8 mouse cellular contexts compared by ENCODE assay signal in the genomic region with DNA sequence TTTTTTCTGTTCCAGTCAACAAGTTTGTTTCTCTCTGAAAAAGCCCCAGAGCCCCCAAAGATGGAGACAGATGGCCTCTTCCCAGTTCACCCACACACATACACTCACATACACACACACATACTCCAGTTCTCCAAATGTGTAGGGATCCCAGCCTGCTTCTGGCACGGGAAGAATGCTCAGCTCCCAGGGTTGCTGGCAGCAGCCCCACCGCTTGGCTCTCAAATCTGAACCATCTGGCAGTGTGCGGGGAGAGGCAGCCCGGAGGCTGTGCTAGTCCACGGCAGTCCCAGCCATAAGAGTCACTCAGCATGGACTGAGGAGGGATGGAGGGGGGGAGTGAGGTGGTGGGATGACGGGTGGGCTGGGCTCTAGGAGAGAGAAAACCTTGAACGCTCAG. TPM values are rescaled to one million over a fixed set of nuclear protein-coding genes. Genes with fewer than 3 reads are reported as not detected.
DNase-seq lines count a peak whose midpoint lies in the region; ATAC-seq and TF ChIP-seq lines count a peak whose summit lies in the region.

No protein-coding gene starts in this region.

- no peak overlapping the region for H3K4me3 ChIP-seq in hindbrain, embryonic 11.5 days (ENCODE audit: low read depth, low read length)
- H3K4me3 ChIP-seq in lung, postnatal 0 days (ENCODE audit: low read depth, low read length): no peak overlapping the region

- H3K4me1 ChIP-seq in hindbrain, embryonic 11.5 days (replicated peaks; ENCODE audit: control insufficient read depth, insufficient read depth, low read length): no peaks in the 10 kb centered on the region
- no peaks in the 10 kb centered on the region for H3K4me1 ChIP-seq in lung, postnatal 0 days (ENCODE audit: insufficient read depth, low read depth, low read length)

- no peaks in the 10 kb centered on the region for H3K27me3 ChIP-seq in hindbrain, embryonic 11.5 days (ENCODE audit: control insufficient read depth, insufficient read depth, low read length)
- H3K27me3 ChIP-seq in lung, postnatal 0 days (replicated peaks; ENCODE audit: insufficient read depth, low read length): no peaks in the 10 kb centered on the region

- DNase-seq in embryo, embryonic 10 days (ENCODE audit: low spot score): peak; percentile 39
- no peak for DNase-seq in embryo, embryonic 9.5 days (ENCODE audit: extremely low spot score)
- peak; percentile 89 to 95 for DNase-seq in frontal cortex, adult 2 months (ENCODE audit: extremely low spot score in 1 of 2, low spot score in 1 of 2)
- DNase-seq in hindbrain, embryonic 11.5 days (ENCODE audit: low spot score): peak; percentile 17
- peak; percentile 93 to 95 for DNase-seq in layer of hippocampus, adult 8-10 months (ENCODE audit: low spot score in 2 of 2)
- DNase-seq in lung, postnatal 0 days (ENCODE audit: low spot score): peak; percentile 86
- peak; percentile 96 to 97 for DNase-seq in right cerebral cortex, postnatal 10 days (ENCODE audit: low spot score in 2 of 2)
- no peak for DNase-seq in T-cell, adult 2 months (ENCODE audit: low spot score)

- H3K4me2 ChIP-seq in hindbrain, embryonic 11.5 days (replicated peaks; ENCODE audit: low read depth, low read length): no peak overlapping the region
- H3K4me2 ChIP-seq in lung, postnatal 0 days (replicated peaks; ENCODE audit: low read depth, low read length): no peak overlapping the region

- no peak for TF ChIP-seq EP300 in lung, postnatal 0 days (IDR thresholded peaks at IDR 0.05)

- no peak for ATAC-seq in hindbrain, embryonic 11.5 days (ENCODE audit: low FRiP score)
- ATAC-seq in lung, postnatal 0 days: peak; percentile 92

- H3K9me3 ChIP-seq in hindbrain, embryonic 11.5 days (ENCODE audit: control insufficient read depth, low read length): no peaks in the 10 kb centered on the region
- H3K9me3 ChIP-seq in lung, postnatal 0 days (ENCODE audit: low read length): no peaks in the 10 kb centered on the region

- 0 out of 2 replicates have a peak overlapping the region, but pooled peaks have one; percentile 24 for H3K27ac ChIP-seq in hindbrain, embryonic 11.5 days (ENCODE audit: low read depth, low read length)
- no peak overlapping the region for H3K27ac ChIP-seq in lung, postnatal 0 days (ENCODE audit: low read length)

- no peak for TF ChIP-seq CTCF in lung, postnatal 0 days (IDR thresholded peaks at IDR 0.05)

- no peaks in the 10 kb centered on the region for H3K36me3 ChIP-seq in hindbrain, embryonic 11.5 days (ENCODE audit: control insufficient read depth, insufficient read depth, low read length)
- no peaks in the 10 kb centered on the region for H3K36me3 ChIP-seq in lung, postnatal 0 days (ENCODE audit: insufficient read depth, low read length)

- WGBS in hindbrain, embryonic 11.5 days: 58% methylated on average over 7 of the region's 7 CpGs
- WGBS in lung, postnatal 0 days: 41% methylated on average over 7 of the region's 7 CpGs

- H3K9ac ChIP-seq in hindbrain, embryonic 11.5 days (ENCODE audit: low read depth, low read length): no peak overlapping the region
- H3K9ac ChIP-seq in lung, postnatal 0 days (replicated peaks; ENCODE audit: low read depth): no peak overlapping the region

RNA-seq across cellular contexts. Expression of a gene that starts 53.3 kb away (rescaled TPM):
- 0.12 TPM in 1 of 2 replicates, not detected in the other for polyA plus RNA-seq in frontal cortex, adult 2 months (2012; rRNA removed)
- not detected in 2 replicates for polyA plus RNA-seq in hindbrain, embryonic 11.5 days (2014; fragmentation: Nextera tagmentation; extraction: Ambion mirVana)
- total RNA-seq in layer of hippocampus, adult 8-10 months (2022): not detected
- 4.0 and 5.7 TPM in 2 replicates for polyA plus RNA-seq in lung, postnatal 0 days (2015; fragmentation: Nextera tagmentation; extraction: Ambion mirVana)

Comparison
In these comparisons a context has a peak if more than half of its experiments do, and no peak if none do; other contexts are left out.
1. DNase-seq: peak in embryo, embryonic 10 days (single experiment), frontal cortex, adult 2 months (2 of 2), hindbrain, embryonic 11.5 days (single experiment), layer of hippocampus, adult 8-10 months (2 of 2), lung, postnatal 0 days (single experiment) and right cerebral cortex, postnatal 10 days (2 of 2); none in embryo, embryonic 9.5 days (single experiment) and T-cell, adult 2 months (single experiment).